Mouse (Mus musculus): Measurements from ENCODE around the gene Olfr961. TPM values are rescaled to one million over a fixed set of nuclear protein-coding genes. Genes with fewer than 3 reads are reported as not detected.

The Olfr961 gene
- polyA plus RNA-seq, 1 experiment from 2014 or later, result not detected

- Histone ChIP-seq H3K36me3 (replicated peaks; ENCODE audit: control insufficient read depth, insufficient read depth, low read depth, low read length) (no peaks in the 10 kb centered on the region), H3K9ac (replicated peaks; ENCODE audit: low read length) (no peak overlapping the region), H3K4me3 (ENCODE audit: low read depth, low read length) (no peak overlapping the region), H3K9me3 (replicated peaks; ENCODE audit: control insufficient read depth, low read length) (no peaks in the 10 kb centered on the region), H3K4me2 (ENCODE audit: low read depth, low read length) (no peak overlapping the region), H3K4me1 (ENCODE audit: control insufficient read depth, insufficient read depth, low read length) (no peaks in the 10 kb centered on the region), H3K27ac (replicated peaks; ENCODE audit: low read depth, low read length) (no peak overlapping the region), H3K27me3 (ENCODE audit: control insufficient read depth, insufficient read depth, low read length) (no peaks in the 10 kb centered on the region)
- ATAC-seq (replicated peaks; ENCODE audit: insufficient number of reproducible peaks, low FRiP score, low TSS enrichment, low read depth) (no peak), DNase-seq (ENCODE audit: low spot score) (no peak)
- WGBS, result 86% methylated on average over 3 of the region's 3 CpGs
Observed at GRCm38 (mm10) chr9:39623783-39624182, 21.1 kb upstream of the Olfr961 start.

GRCm38 (mm10) chr9:39624711-39625110, 20.2 kb upstream of the Olfr961 start:
- no peak overlapping the region for H3K9ac ChIP-seq (replicated peaks; ENCODE audit: low read length)
- no peak for ATAC-seq (replicated peaks; ENCODE audit: insufficient number of reproducible peaks, low FRiP score, low TSS enrichment, low read depth)

DNA sequence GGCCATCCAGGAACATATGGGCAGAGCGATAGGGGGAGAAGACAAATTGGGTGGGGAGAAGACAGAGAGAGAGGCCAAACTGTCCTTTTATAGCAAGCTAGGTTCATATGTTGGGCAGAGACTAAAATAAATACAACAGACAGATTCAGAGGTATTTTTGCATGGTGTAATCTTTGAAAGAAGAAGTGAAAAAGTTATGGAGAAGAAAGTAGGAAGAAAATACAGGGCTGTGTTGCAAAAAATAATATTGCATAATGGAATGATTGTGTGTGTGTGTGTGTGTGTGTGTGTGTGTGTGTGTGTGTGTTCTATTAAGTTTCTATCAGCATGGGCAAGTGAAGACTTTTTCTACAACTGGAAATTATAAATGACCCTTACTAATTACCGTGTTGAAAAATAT, 15.8 kb upstream of the Olfr961 start:
- H3K27me3 ChIP-seq (ENCODE audit: control insufficient read depth, insufficient read depth, low read length), result no peaks in the 10 kb centered on the region
- no peak overlapping the region for H3K9ac ChIP-seq (replicated peaks; ENCODE audit: low read length)
- no peak overlapping the region for H3K27ac ChIP-seq (replicated peaks; ENCODE audit: low read depth, low read length)
- no peak overlapping the region for H3K4me2 ChIP-seq (ENCODE audit: low read depth, low read length)
- no peaks in the 10 kb centered on the region for H3K4me1 ChIP-seq (ENCODE audit: control insufficient read depth, insufficient read depth, low read length)
- DNase-seq (ENCODE audit: low spot score) (no peak), ATAC-seq (replicated peaks; ENCODE audit: insufficient number of reproducible peaks, low FRiP score, low TSS enrichment, low read depth) (no peak)
- WGBS, result 84% methylated on average over 2 of the region's 2 CpGs
- H3K36me3 ChIP-seq (replicated peaks; ENCODE audit: control insufficient read depth, insufficient read depth, low read depth, low read length), result no peaks in the 10 kb centered on the region
- no peaks in the 10 kb centered on the region for H3K9me3 ChIP-seq (replicated peaks; ENCODE audit: control insufficient read depth, low read length)
- H3K4me3 ChIP-seq (ENCODE audit: low read depth, low read length), result no peak overlapping the region

More at GRCm38 (mm10) chr9:39624711-39625110, 20.2 kb upstream of the Olfr961 start:
- no peaks in the 10 kb centered on the region for H3K36me3 ChIP-seq (replicated peaks; ENCODE audit: control insufficient read depth, insufficient read depth, low read depth, low read length)
- H3K27ac ChIP-seq (replicated peaks; ENCODE audit: low read depth, low read length), result no peak overlapping the region
- no peaks in the 10 kb centered on the region for H3K27me3 ChIP-seq (ENCODE audit: control insufficient read depth, insufficient read depth, low read length)
- H3K4me1 ChIP-seq (ENCODE audit: control insufficient read depth, insufficient read depth, low read length), result no peaks in the 10 kb centered on the region
- H3K9me3 ChIP-seq (replicated peaks; ENCODE audit: control insufficient read depth, low read length), result no peaks in the 10 kb centered on the region
- no peak overlapping the region for H3K4me3 ChIP-seq (ENCODE audit: low read depth, low read length)
- WGBS, result 83% methylated on average over 2 of the region's 2 CpGs
- no peak for DNase-seq (ENCODE audit: low spot score)
- H3K4me2 ChIP-seq (ENCODE audit: low read depth, low read length), result no peak overlapping the region

DNA sequence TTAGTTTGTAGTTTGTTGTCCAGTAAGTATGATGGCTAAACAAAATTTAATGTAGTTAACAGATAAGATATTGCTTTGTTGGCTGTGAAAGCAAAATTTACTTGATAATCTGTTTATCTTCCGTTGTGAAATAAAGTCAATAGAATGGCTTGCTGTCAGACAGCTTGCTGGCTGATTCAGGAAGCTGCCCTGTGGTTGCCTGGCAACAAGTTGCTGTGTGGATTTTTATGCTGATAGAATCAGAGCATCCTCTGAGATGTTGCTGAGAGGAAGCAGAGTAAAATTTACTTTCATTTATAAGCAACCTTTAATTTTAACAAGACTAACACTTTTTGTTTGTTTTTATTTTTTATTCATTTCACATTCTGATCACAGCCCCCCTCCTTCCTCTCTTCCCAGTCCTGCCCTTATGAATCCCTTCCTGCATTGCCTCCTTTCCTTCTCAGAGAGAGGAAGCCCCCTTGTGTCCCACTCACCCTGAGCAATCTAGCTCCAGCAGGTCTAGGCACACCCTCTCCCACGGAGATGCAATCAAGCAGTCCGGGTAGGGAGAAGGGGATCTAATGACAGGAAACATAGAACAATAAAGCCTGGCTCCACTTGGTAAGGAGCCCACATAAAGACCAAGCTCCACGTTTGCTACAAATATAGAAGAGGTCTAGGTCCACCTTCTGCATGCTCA, 10.8 kb upstream of the Olfr961 start:
- no peaks in the 10 kb centered on the region for H3K27me3 ChIP-seq (ENCODE audit: control insufficient read depth, insufficient read depth, low read length)
- no peak overlapping the region for H3K4me2 ChIP-seq (ENCODE audit: low read depth, low read length)
- no peak overlapping the region for H3K27ac ChIP-seq (replicated peaks; ENCODE audit: low read depth, low read length)
- ATAC-seq (replicated peaks; ENCODE audit: insufficient number of reproducible peaks, low FRiP score, low TSS enrichment, low read depth) (no peak), DNase-seq (ENCODE audit: low spot score) (no peak)
- no peak overlapping the region for H3K9ac ChIP-seq (replicated peaks; ENCODE audit: low read length)
- 34% methylated on average over 4 of the region's 4 CpGs for WGBS
- H3K4me3 ChIP-seq (ENCODE audit: low read depth, low read length), result no peak overlapping the region
- H3K36me3 ChIP-seq (replicated peaks; ENCODE audit: control insufficient read depth, insufficient read depth, low read depth, low read length), result no peaks in the 10 kb centered on the region
- H3K9me3 ChIP-seq (replicated peaks; ENCODE audit: control insufficient read depth, low read length), result no peaks in the 10 kb centered on the region
- no peaks in the 10 kb centered on the region for H3K4me1 ChIP-seq (ENCODE audit: control insufficient read depth, insufficient read depth, low read length)

GRCm38 (mm10) chr9:39647382-39647781, 2.5 kb downstream of the Olfr961 start:
- Histone ChIP-seq H3K4me2 (ENCODE audit: low read depth, low read length) (no peak overlapping the region), H3K9ac (replicated peaks; ENCODE audit: low read length) (no peak overlapping the region), H3K4me1 (ENCODE audit: control insufficient read depth, insufficient read depth, low read length) (no peaks in the 10 kb centered on the region), H3K27me3 (ENCODE audit: control insufficient read depth, insufficient read depth, low read length) (no peaks in the 10 kb centered on the region), H3K36me3 (replicated peaks; ENCODE audit: control insufficient read depth, insufficient read depth, low read depth, low read length) (no peaks in the 10 kb centered on the region), H3K9me3 (replicated peaks; ENCODE audit: control insufficient read depth, low read length) (no peaks in the 10 kb centered on the region), H3K4me3 (ENCODE audit: low read depth, low read length) (no peak overlapping the region), H3K27ac (replicated peaks; ENCODE audit: low read depth, low read length) (no peak overlapping the region)
- ATAC-seq (replicated peaks; ENCODE audit: insufficient number of reproducible peaks, low FRiP score, low TSS enrichment, low read depth) (no peak), DNase-seq (ENCODE audit: low spot score) (no peak)
- WGBS, result 89% methylated on average over 4 of the region's 4 CpGs

GRCm38 (mm10) chr9:39654756-39655396, 10.0 kb downstream of the Olfr961 start:
- H3K4me2 ChIP-seq (ENCODE audit: low read depth, low read length), result no peak overlapping the region
- WGBS, result 77% methylated on average over 6 of the region's 6 CpGs
- DNase-seq (ENCODE audit: low spot score), result no peak
- H3K4me1 ChIP-seq (ENCODE audit: control insufficient read depth, insufficient read depth, low read length), result no peaks in the 10 kb centered on the region
- no peak overlapping the region for H3K27ac ChIP-seq (replicated peaks; ENCODE audit: low read depth, low read length)
- no peak for ATAC-seq (replicated peaks; ENCODE audit: insufficient number of reproducible peaks, low FRiP score, low TSS enrichment, low read depth)
- no peak overlapping the region for H3K4me3 ChIP-seq (ENCODE audit: low read depth, low read length)
- no peaks in the 10 kb centered on the region for H3K36me3 ChIP-seq (replicated peaks; ENCODE audit: control insufficient read depth, insufficient read depth, low read depth, low read length)
- H3K27me3 ChIP-seq (ENCODE audit: control insufficient read depth, insufficient read depth, low read length), result no peaks in the 10 kb centered on the region
- no peak overlapping the region for H3K9ac ChIP-seq (replicated peaks; ENCODE audit: low read length)
- H3K9me3 ChIP-seq (replicated peaks; ENCODE audit: control insufficient read depth, low read length), result no peaks in the 10 kb centered on the region

- Histone ChIP-seq H3K4me2 (ENCODE audit: low read depth, low read length) (no peak within 1 kb of the TSS), H3K9me3 (replicated peaks; ENCODE audit: control insufficient read depth, low read length) (no peaks in the 10 kb centered on the region), H3K27me3 (ENCODE audit: control insufficient read depth, insufficient read depth, low read length) (no peaks in the 10 kb centered on the region), H3K27ac (replicated peaks; ENCODE audit: low read depth, low read length) (no peak within 1 kb of the TSS), H3K36me3 (replicated peaks; ENCODE audit: control insufficient read depth, insufficient read depth, low read depth, low read length) (no peaks in the 10 kb centered on the region), H3K4me1 (ENCODE audit: control insufficient read depth, insufficient read depth, low read length) (no peaks in the 10 kb centered on the region), H3K9ac (replicated peaks; ENCODE audit: low read length) (no peak within 1 kb of the TSS), H3K4me3 (ENCODE audit: low read depth, low read length) (no peak within 1 kb of the TSS)
- no peak for DNase-seq (ENCODE audit: low spot score)
- WGBS, result 92% methylated on average over 1 of the region's 1 CpGs
- no peak for ATAC-seq (replicated peaks; ENCODE audit: insufficient number of reproducible peaks, low FRiP score, low TSS enrichment, low read depth)
Observed at GRCm38 (mm10) chr9:39666905-39667304, 22.0 kb downstream of the Olfr961 start, which contains the start of gene Olfr963. Olfr963 (plus strand) TSS chr9:39667205.

DNA sequence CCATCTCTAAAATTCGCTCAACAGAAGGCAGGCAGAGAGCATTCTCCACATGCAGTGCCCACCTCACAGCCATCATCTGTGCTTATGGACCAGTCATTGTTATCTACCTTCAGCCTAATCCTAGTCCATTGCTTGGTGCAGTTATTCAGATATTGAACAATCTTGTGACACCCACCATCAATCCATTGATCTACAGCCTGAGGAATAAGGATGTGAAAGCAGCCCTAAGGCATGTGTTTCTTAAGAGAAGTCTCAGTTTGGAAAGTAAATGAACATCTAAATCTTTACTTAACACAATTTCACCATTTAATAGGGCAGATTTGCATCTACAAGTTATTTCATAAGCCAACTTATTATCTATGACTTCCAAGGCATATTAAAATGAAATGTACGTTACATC, 24.8 kb downstream of the Olfr961 start:
- 81% methylated on average over 2 of the region's 2 CpGs for WGBS
- ATAC-seq (replicated peaks; ENCODE audit: insufficient number of reproducible peaks, low FRiP score, low TSS enrichment, low read depth) (no peak), DNase-seq (ENCODE audit: low spot score) (no peak)
- H3K4me3 ChIP-seq (ENCODE audit: low read depth, low read length), result no peak overlapping the region
- no peaks in the 10 kb centered on the region for H3K4me1 ChIP-seq (ENCODE audit: control insufficient read depth, insufficient read depth, low read length)
- H3K9ac ChIP-seq (replicated peaks; ENCODE audit: low read length), result no peak overlapping the region
- H3K4me2 ChIP-seq (ENCODE audit: low read depth, low read length), result no peak overlapping the region
- no peaks in the 10 kb centered on the region for H3K27me3 ChIP-seq (ENCODE audit: control insufficient read depth, insufficient read depth, low read length)
- H3K9me3 ChIP-seq (replicated peaks; ENCODE audit: control insufficient read depth, low read length), result no peaks in the 10 kb centered on the region
- no peak overlapping the region for H3K27ac ChIP-seq (replicated peaks; ENCODE audit: low read depth, low read length)
- H3K36me3 ChIP-seq (replicated peaks; ENCODE audit: control insufficient read depth, insufficient read depth, low read depth, low read length), result no peaks in the 10 kb centered on the region

All from embryonic facial prominence, embryonic 11.5 days (tissue).